Mouse (Mus musculus) embryonic facial prominence, embryonic 10.5 days (tissue): ENCODE measurements at regions not wholly inside any gene's neighbourhood (a gene's known extent, or its start where the extent isn't known, plus 50 kb on each side); places are given as distances from the start of the nearest gene placed in this dataset.
A peak's percentile ranks its signal among the peaks of the same experiment; 100 is the strongest.

Source experiments
- DNase-seq: peaks from one replicate; pipeline ENCODE4 v3.0.0-alpha.2; 2017; ENCODE audit warnings: low spot score
- H3K27ac ChIP-seq: fragments of 300-500 bp; sonication (generic); replicated peaks from 2 replicates; pipeline ENCODE4 v1.5.1; 2016; ENCODE audit warnings: mild to moderate bottlenecking
- H3K27me3 ChIP-seq: fragments of 300-500 bp; sonication (generic); replicated peaks from 2 replicates; pipeline ENCODE4 v1.6.1; 2016; ENCODE audit warnings: low read depth, mild to moderate bottlenecking; ENCODE audit not compliant: poor library complexity, severe bottlenecking
- H3K36me3 ChIP-seq: fragments of 300-500 bp; sonication (generic); replicated peaks from 2 replicates; pipeline ENCODE4 v1.6.1; 2016; ENCODE audit warnings: mild to moderate bottlenecking, moderate library complexity
- H3K4me1 ChIP-seq: fragments of 300-500 bp; sonication (generic); 2 replicates; pipeline ENCODE4 v1.6.1; 2016
- H3K4me3 ChIP-seq: fragments of 300-500 bp; sonication (generic); 2 replicates; pipeline ENCODE4 v1.5.1; 2016; ENCODE audit warnings: mild to moderate bottlenecking, moderate library complexity
- H3K9me3 ChIP-seq: fragments of 300-500 bp; sonication (generic); 2 replicates; pipeline ENCODE4 v1.6.1; 2016; ENCODE audit warnings: mild to moderate bottlenecking
- WGBS: fragments of 180-500 bp; shearing (Covaris S2); methylation state at CpG from one replicate; pipeline ENCODE4 v1.1.7; 2016; 5-methylcytosine and 5-hydroxymethylcytosine counted together

DNA sequence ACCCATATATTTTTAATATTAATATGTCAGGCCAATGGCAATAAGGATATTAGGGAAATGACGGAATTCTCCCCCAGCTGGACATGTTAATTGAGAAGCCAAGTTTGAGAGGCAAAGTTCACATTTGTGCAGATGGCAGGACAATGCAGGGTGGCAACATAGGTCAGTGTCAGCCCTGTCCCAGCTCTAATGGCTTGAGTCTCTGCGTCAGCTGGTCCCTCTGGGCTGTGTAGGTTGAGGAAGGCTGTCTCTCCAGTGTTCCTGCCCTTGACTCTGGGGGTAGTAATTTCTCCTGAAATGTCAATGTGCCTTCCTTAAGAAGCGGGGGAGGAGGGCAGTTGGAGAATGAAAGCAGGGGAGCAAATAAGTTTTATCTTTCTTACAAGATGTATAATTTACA, 390.2 kb downstream of the Nr2f2 start:
- Histone ChIP-seq H3K36me3 (no peaks in the 10 kb centered on the region), H3K9me3 (no peaks in the 10 kb centered on the region), H3K4me1 (no peaks in the 10 kb centered on the region), H3K4me3 (no peak overlapping the region), H3K27me3 (no peaks in the 10 kb centered on the region), H3K27ac (no peak overlapping the region)
- 80% methylated on average over 3 of the region's 3 CpGs for WGBS
- no peak for DNase-seq

DNA sequence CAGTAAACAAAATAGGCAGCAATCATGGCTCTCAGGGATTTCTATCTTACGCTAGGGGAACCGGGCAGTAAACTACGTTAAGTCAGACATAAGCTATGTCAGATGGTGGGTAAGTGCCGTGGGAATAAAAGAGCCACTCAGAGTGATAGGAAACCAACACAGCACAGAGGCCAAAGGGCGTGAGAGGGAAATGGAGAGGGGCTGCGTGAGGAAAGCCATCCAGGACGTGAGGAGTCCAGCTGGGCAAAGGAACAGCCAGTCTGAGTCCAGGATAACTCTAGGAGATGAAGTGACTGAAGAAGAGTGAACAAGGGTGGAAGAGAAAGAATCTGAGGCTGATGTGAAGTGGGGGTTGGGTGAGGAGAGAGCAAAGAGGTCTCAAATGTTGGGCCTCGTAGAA, 402.5 kb downstream of the Nr2f2 start:
- Histone ChIP-seq H3K27ac (no peak overlapping the region), H3K9me3 (no peaks in the 10 kb centered on the region), H3K36me3 (no peaks in the 10 kb centered on the region), H3K27me3 (no peaks in the 10 kb centered on the region), H3K4me1 (no peaks in the 10 kb centered on the region), H3K4me3 (no peak overlapping the region)
- 57% methylated on average over 8 of the region's 8 CpGs for WGBS
- no peak for DNase-seq

DNA sequence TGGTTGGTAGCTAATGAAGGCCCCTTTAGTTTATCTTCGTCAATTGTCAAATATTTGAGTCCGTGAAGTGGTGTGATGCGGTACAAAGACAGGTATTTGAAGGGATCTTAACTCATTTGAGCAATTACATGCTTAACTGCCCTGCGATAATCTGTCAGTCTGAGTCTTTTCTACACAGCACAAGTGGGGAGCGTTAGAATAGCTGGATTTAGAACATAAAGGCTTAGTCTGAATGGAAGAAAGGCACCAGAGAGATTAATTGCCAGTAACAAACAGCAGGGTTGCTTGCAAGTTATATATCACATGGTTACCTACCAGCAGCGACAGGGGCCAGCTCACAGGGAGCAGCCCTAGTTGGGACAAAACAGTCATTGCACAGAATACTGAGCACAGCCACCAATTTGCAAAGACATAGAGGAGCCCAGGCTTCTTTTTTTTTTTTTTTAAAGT, 416.3 kb downstream of the Nr2f2 start:
- Histone ChIP-seq H3K9me3 (no peaks in the 10 kb centered on the region), H3K27ac (no peak overlapping the region), H3K36me3 (no peaks in the 10 kb centered on the region), H3K27me3 (peaks cover 37% of the 10 kb centered on the region), H3K4me1 (peaks cover 12% of the 10 kb centered on the region), H3K4me3 (no peak overlapping the region)
- peak; percentile 16 for DNase-seq
- 41% methylated on average over 6 of the region's 6 CpGs for WGBS

DNA sequence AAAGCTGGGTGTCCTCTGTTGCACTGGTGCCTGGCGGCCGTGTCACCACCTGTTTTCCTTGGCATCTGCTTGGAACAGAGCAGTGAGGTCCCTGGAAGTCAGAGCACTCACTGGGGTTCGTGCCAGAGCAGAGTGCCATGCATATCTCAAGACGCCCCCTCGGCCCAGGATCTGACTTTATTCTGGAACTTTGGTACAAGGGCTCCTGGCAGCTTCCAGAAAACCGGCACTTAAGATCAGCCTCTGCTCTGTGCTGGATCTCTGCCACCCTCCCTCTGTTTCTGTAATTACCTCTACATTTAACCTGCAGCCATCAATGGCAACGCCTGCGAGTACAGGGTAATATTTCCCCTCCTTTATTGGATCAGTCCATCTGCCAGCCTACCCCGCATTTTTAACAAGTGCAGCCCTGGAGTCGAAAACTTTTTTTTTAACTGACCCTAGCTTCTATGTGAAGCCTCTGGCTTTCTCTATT, 416.9 kb downstream of the Nr2f2 start:
- H3K4me3 ChIP-seq = no peak overlapping the region
- 51% methylated on average over 10 of the region's 10 CpGs for WGBS
- no peak overlapping the region for H3K27ac ChIP-seq
- no peak for DNase-seq
- peaks cover 37% of the 10 kb centered on the region for H3K27me3 ChIP-seq
- H3K36me3 ChIP-seq = no peaks in the 10 kb centered on the region
- peaks cover 12% of the 10 kb centered on the region for H3K4me1 ChIP-seq
- no peaks in the 10 kb centered on the region for H3K9me3 ChIP-seq

DNA sequence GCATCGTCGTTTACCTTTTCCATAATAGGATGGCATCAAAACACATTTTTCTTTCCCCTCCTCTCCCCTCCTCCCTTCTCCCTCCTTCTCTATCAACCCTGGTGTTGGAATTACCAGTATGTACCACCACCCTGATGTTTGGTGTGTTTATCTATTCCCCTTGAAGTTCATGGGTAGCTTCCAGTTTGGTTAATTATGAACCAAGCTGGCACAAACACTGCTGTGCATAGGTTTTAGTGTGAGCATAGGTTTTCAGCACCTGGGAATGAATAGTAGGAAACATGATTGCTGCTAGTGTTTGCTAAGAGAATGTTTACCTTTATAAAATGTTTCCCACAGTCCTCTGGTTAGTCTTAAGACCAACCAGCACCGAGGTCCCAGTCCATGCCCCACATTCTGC, 420.1 kb downstream of the Nr2f2 start:
- Histone ChIP-seq H3K9me3 (no peaks in the 10 kb centered on the region), H3K4me3 (no peak overlapping the region), H3K27me3 (peaks cover 13% of the 10 kb centered on the region), H3K27ac (no peak overlapping the region), H3K36me3 (no peaks in the 10 kb centered on the region), H3K4me1 (peaks cover 12% of the 10 kb centered on the region)
- 95% methylated on average over 3 of the region's 3 CpGs for WGBS
- DNase-seq = no peak

DNA sequence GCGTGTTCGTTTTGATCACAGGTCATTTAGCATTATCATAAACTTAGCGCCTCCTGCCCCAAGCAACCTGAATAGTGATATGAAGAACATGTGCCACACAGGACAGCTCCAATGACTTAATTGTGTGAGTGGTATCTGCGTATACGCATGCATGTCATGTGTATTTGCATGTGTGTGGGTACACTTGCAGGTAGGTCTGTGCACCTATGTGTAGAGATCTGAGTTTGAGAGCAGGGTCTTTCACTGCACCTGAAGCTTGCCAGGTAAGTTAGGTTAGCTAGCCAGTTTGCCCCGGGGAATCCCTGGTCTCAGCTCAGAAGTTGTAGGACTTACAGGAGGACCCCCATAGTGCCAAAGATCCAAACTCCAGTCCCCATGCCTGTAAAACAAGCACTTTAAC, 424.7 kb downstream of the Nr2f2 start:
- H3K4me3 ChIP-seq = no peak overlapping the region
- DNase-seq = no peak

DNA sequence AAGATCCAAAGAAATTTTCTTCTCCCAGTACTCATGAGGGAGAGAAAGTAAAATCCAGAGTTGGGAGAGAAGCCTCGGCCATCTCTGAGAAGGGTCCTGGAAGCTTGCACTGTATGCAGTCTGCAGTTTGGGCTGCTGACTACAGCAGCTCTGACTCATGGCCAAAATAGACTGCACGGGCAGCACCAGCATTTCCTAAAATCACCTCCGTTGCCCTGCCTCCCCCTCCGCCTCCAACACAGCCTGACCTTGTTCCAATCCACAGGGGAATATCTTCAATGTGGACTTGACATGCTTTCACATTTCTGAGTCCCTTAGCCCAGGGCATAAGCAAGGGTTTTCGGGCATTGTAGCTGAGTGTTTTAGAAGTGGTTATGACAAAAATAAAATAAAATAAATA, 441.3 kb downstream of the Nr2f2 start:
- WGBS = 93% methylated on average over 5 of the region's 5 CpGs
- 0 out of 2 replicates have a peak, but pooled peaks cover 4% of the 10 kb centered on the region for H3K27me3 ChIP-seq
- no peaks in the 10 kb centered on the region for H3K36me3 ChIP-seq
- H3K9me3 ChIP-seq = 0 out of 2 replicates have a peak, but pooled peaks cover 3% of the 10 kb centered on the region
- H3K4me1 ChIP-seq = no peaks in the 10 kb centered on the region
- no peak overlapping the region for H3K27ac ChIP-seq
- no peak for DNase-seq
- no peak overlapping the region for H3K4me3 ChIP-seq

More for the DNA sequence above, 424.7 kb downstream of the Nr2f2 start:
- Histone ChIP-seq H3K9me3 (no peaks in the 10 kb centered on the region), H3K27ac (no peak overlapping the region), H3K36me3 (no peaks in the 10 kb centered on the region), H3K4me1 (no peaks in the 10 kb centered on the region), H3K27me3 (peaks cover 8% of the 10 kb centered on the region)
- 94% methylated on average over 6 of the region's 6 CpGs for WGBS

DNA sequence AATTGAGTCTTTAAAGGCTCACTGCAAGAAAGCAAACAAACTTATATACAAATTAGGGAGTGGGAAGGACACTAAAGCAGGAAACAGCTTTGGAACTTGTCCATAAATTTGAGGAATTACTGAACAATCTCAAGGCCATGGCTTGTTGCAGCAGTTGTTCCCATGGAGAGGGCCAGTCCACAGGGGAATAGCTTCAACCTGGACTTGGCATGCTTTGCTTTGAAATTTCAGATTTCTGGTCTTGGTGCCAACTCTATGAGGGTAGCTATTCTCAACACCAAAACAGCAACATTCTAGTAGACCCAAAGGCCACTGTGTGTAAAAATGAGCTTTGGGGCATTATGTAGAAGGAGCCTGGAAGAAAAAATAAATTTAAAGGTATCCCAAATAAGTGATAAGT, 442.0 kb downstream of the Nr2f2 start:
- Histone ChIP-seq H3K27me3 (no peaks in the 10 kb centered on the region), H3K36me3 (no peaks in the 10 kb centered on the region), H3K27ac (no peak overlapping the region), H3K9me3 (0 out of 2 replicates have a peak, but pooled peaks cover 3% of the 10 kb centered on the region), H3K4me3 (no peak overlapping the region), H3K4me1 (no peaks in the 10 kb centered on the region)
- DNase-seq = no peak

DNA sequence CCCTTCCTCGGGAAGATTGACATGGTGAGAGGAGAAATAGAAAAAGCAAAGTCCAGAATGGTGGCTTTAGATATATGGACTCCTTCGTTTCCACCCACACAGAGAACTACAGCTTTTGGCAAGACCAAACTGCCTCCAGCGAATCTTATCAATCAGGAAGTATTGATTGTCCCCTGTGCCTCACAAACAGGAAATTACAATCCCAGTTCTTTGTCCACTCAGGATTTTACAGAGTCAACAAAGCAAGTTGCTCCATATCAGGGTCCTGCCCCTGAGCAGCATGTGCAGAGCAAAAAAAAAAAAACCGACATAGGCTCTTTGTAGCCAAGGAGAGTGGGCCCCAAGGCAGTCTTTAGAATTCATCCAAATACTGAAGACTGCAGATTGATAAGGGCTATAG, 454.8 kb downstream of the Nr2f2 start:
- 79% methylated on average over 4 of the region's 4 CpGs for WGBS
- H3K27ac ChIP-seq = no peak overlapping the region
- no peaks in the 10 kb centered on the region for H3K4me1 ChIP-seq
- no peaks in the 10 kb centered on the region for H3K36me3 ChIP-seq
- H3K9me3 ChIP-seq = no peaks in the 10 kb centered on the region
- H3K27me3 ChIP-seq = no peaks in the 10 kb centered on the region
- H3K4me3 ChIP-seq = no peak overlapping the region
- no peak for DNase-seq

DNA sequence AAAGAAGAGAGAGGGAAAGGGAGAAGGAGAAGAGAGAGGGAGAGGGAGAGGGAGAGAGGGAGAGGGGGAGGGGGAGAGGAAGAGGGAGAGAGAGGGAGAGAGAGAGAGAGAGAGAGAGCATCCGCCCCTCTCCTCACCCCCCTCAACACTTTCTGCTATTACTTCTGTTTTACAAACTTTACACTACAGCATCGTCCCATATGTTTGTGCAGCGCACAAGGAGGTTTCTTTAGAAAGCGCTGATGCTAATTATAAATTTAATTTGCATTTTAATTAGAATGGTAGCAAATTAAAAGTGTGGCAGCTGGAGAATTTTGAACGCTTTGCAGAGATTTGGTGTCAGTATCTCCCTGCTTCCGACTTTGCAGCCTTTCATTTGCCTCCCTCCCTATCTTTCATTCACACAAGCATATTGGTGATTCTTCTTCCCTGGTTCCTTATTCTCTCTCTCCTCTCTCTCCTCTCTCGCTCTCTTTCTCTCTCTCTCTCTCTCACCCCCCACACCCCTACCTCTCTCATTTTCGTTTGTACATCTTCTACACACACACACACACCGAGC, 476.0 kb downstream of the Nr2f2 start:
- WGBS = 69% methylated on average over 9 of the region's 9 CpGs
- Histone ChIP-seq H3K27ac (no peak overlapping the region), H3K4me1 (peaks cover 10% of the 10 kb centered on the region; the same call in 1 of the 2 replicates), H3K4me3 (no peak overlapping the region), H3K27me3 (no peaks in the 10 kb centered on the region), H3K36me3 (no peaks in the 10 kb centered on the region), H3K9me3 (no peaks in the 10 kb centered on the region)
- DNase-seq = no peak

DNA sequence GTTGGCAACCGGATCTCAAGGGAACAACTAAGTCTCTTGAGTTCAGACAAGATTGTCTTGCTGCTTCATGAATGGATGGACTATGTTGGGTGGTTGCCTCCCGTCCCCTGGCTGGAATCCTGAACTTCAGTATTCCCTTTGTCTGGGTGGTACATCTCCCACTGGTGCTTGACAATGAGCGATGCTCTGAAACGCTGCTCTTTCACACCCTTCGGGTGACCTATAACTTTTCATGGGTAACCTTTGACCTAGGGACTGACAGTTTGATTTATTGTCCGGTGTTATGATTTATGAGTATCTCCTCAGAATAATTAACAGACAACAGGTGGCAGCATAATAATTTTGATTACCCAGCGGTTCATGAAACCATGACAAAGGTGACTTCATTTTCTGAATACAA, 478.3 kb downstream of the Nr2f2 start:
- whole genome bisulfite sequencing = 85% methylated on average over 7 of the region's 7 CpGs
- no peaks in the 10 kb centered on the region for H3K36me3 ChIP-seq
- no peak for DNase-seq
- H3K27ac ChIP-seq = no peak overlapping the region
- H3K4me1 ChIP-seq = peaks cover 10% of the 10 kb centered on the region; the same call in 1 of the 2 replicates
- H3K4me3 ChIP-seq = no peak overlapping the region
- H3K9me3 ChIP-seq = no peaks in the 10 kb centered on the region
- no peaks in the 10 kb centered on the region for H3K27me3 ChIP-seq

DNA sequence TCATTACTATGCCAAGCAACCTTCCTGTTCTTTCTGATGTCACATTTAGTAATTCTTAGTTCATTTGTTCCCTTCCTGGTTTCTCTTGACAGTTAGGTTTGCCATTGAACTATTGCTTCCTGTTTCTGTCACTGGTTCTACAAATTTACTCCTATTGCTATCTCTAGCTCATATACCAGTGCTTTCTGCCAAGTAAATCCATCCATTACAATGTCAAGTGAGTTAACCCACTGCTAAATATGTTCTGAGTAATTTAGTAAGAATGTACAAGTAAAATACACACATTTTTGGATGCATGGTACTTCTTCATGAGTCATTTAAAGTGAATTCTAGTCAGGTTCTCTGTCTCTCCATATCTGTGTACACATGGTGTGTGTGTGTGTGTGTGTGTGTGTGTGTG, 489.5 kb downstream of the Nr2f2 start:
- Histone ChIP-seq H3K27me3 (no peaks in the 10 kb centered on the region), H3K36me3 (no peaks in the 10 kb centered on the region), H3K4me1 (no peaks in the 10 kb centered on the region), H3K4me3 (no peak overlapping the region), H3K27ac (no peak overlapping the region), H3K9me3 (no peaks in the 10 kb centered on the region)
- DNase-seq = no peak

DNA sequence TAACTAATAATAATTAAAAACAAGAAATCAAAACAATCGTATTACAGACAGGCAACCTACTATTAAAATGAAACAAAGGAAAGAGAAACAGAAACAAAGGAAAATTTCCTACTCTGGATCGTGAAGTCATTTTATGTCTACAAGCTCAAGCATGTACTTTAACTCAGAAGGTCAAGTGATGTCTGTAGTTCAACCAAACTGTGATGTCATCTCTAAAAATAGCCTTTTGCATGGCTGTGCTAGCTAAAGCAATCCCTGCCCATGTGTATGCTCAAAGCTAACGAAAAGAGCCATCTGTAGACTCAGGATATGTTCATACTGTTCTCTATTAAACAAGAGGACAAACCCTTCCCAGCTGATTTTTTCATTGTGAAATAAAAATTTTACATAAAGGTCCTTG, 500.7 kb downstream of the Nr2f2 start:
- H3K9me3 ChIP-seq = no peaks in the 10 kb centered on the region
- no peaks in the 10 kb centered on the region for H3K4me1 ChIP-seq
- no peak for DNase-seq
- H3K27me3 ChIP-seq = no peaks in the 10 kb centered on the region
- H3K4me3 ChIP-seq = no peak overlapping the region
- no peak overlapping the region for H3K27ac ChIP-seq
- 92% methylated on average over 3 of the region's 3 CpGs for WGBS
- no peaks in the 10 kb centered on the region for H3K36me3 ChIP-seq
